Mouse (Mus musculus): ENCODE measurements around the gene Gm6525. TPM values are rescaled to one million over a fixed set of nuclear protein-coding genes. Genes with fewer than 3 reads are reported as not detected.

Gm6525 gene
- total and polyA plus RNA-seq, 2 experiments from 2014 or later = 0.29 to 2.1 TPM

- no peaks in the 10 kb centered on the region for H3K9me3 ChIP-seq (ENCODE audit: low read length)
- H3K27ac ChIP-seq (ENCODE audit: low read depth, low read length) = no peak overlapping the region
- no peak overlapping the region for H3K9ac ChIP-seq
- WGBS = 31% methylated on average over 9 of the region's 9 CpGs
- DNase-seq = no peak
- H3K4me3 ChIP-seq (ENCODE audit: low read depth, low read length) = no peak overlapping the region
- ATAC-seq = no peak
- TF ChIP-seq CTCF (IDR thresholded peaks at IDR 0.05; ENCODE audit: low read depth) = no peak
- no peaks in the 10 kb centered on the region for H3K27me3 ChIP-seq (ENCODE audit: insufficient read depth, low read length)
- H3K4me1 ChIP-seq (ENCODE audit: insufficient read depth) = no peaks in the 10 kb centered on the region
- H3K4me2 ChIP-seq (ENCODE audit: low read depth) = no peak overlapping the region
- H3K36me3 ChIP-seq (ENCODE audit: insufficient read depth) = no peaks in the 10 kb centered on the region
These were observed 38.5 kb upstream of the Gm6525 start for GRCm38 (mm10) chr3:84135387-84135786.

GRCm38 (mm10) chr3:84135933-84136332, 38.0 kb upstream of the Gm6525 start:
- Histone ChIP-seq H3K27ac (ENCODE audit: low read depth, low read length) (no peak overlapping the region), H3K4me1 (ENCODE audit: insufficient read depth) (no peaks in the 10 kb centered on the region), H3K9ac (no peak overlapping the region), H3K27me3 (ENCODE audit: insufficient read depth, low read length) (no peaks in the 10 kb centered on the region), H3K4me2 (ENCODE audit: low read depth) (no peak overlapping the region), H3K4me3 (ENCODE audit: low read depth, low read length) (no peak overlapping the region), H3K9me3 (ENCODE audit: low read length) (no peaks in the 10 kb centered on the region), H3K36me3 (ENCODE audit: insufficient read depth) (no peaks in the 10 kb centered on the region)
- 80% methylated on average over 6 of the region's 6 CpGs for WGBS
- TF ChIP-seq CTCF (IDR thresholded peaks at IDR 0.05; ENCODE audit: low read depth) = no peak
- ATAC-seq = no peak
- DNase-seq = no peak

GRCm38 (mm10) chr3:84136509-84136908, 37.4 kb upstream of the Gm6525 start:
- no peaks in the 10 kb centered on the region for H3K4me1 ChIP-seq (ENCODE audit: insufficient read depth)
- no peak overlapping the region for H3K4me2 ChIP-seq (ENCODE audit: low read depth)
- no peaks in the 10 kb centered on the region for H3K9me3 ChIP-seq (ENCODE audit: low read length)
- no peaks in the 10 kb centered on the region for H3K36me3 ChIP-seq (ENCODE audit: insufficient read depth)
- 90% methylated on average over 7 of the region's 7 CpGs for WGBS
- ATAC-seq (no peak), DNase-seq (no peak)
- no peak overlapping the region for H3K4me3 ChIP-seq (ENCODE audit: low read depth, low read length)
- no peak for TF ChIP-seq CTCF (IDR thresholded peaks at IDR 0.05; ENCODE audit: low read depth)
- no peak overlapping the region for H3K27ac ChIP-seq (ENCODE audit: low read depth, low read length)
- H3K27me3 ChIP-seq (ENCODE audit: insufficient read depth, low read length) = no peaks in the 10 kb centered on the region
- H3K9ac ChIP-seq = no peak overlapping the region

GRCm38 (mm10) chr3:84140947-84141346, 33.0 kb upstream of the Gm6525 start:
- DNase-seq (no peak), ATAC-seq (no peak)
- H3K27me3 ChIP-seq (ENCODE audit: insufficient read depth, low read length) = no peaks in the 10 kb centered on the region
- no peaks in the 10 kb centered on the region for H3K4me1 ChIP-seq (ENCODE audit: insufficient read depth)
- H3K9me3 ChIP-seq (ENCODE audit: low read length) = no peaks in the 10 kb centered on the region
- no peak overlapping the region for H3K4me3 ChIP-seq (ENCODE audit: low read depth, low read length)
- no peak overlapping the region for H3K27ac ChIP-seq (ENCODE audit: low read depth, low read length)
- TF ChIP-seq CTCF (IDR thresholded peaks at IDR 0.05; ENCODE audit: low read depth) = no peak
- no peaks in the 10 kb centered on the region for H3K36me3 ChIP-seq (ENCODE audit: insufficient read depth)
- no peak overlapping the region for H3K4me2 ChIP-seq (ENCODE audit: low read depth)
- no peak overlapping the region for H3K9ac ChIP-seq
- 89% methylated on average over 7 of the region's 7 CpGs for WGBS

GRCm38 (mm10) chr3:84149831-84150230, 24.1 kb upstream of the Gm6525 start:
- ATAC-seq (no peak), DNase-seq (no peak)
- Histone ChIP-seq H3K4me3 (ENCODE audit: low read depth, low read length) (no peak overlapping the region), H3K4me2 (ENCODE audit: low read depth) (no peak overlapping the region), H3K27me3 (ENCODE audit: insufficient read depth, low read length) (no peaks in the 10 kb centered on the region), H3K36me3 (ENCODE audit: insufficient read depth) (no peaks in the 10 kb centered on the region), H3K4me1 (ENCODE audit: insufficient read depth) (no peaks in the 10 kb centered on the region), H3K9ac (no peak overlapping the region), H3K9me3 (ENCODE audit: low read length) (no peaks in the 10 kb centered on the region), H3K27ac (ENCODE audit: low read depth, low read length) (no peak overlapping the region)
- WGBS = 96% methylated on average over 3 of the region's 3 CpGs
- TF ChIP-seq CTCF (IDR thresholded peaks at IDR 0.05; ENCODE audit: low read depth) = no peak

- Histone ChIP-seq H3K36me3 (ENCODE audit: insufficient read depth) (peaks cover 11% of the 10 kb centered on the region; the same call in 1 of the 2 replicates), H3K9ac (no peak overlapping the region), H3K9me3 (ENCODE audit: low read length) (no peaks in the 10 kb centered on the region), H3K27me3 (ENCODE audit: insufficient read depth, low read length) (no peaks in the 10 kb centered on the region), H3K4me1 (ENCODE audit: insufficient read depth) (no peaks in the 10 kb centered on the region), H3K4me2 (ENCODE audit: low read depth) (peak overlapping the region; percentile 91), H3K27ac (ENCODE audit: low read depth, low read length) (no peak overlapping the region), H3K4me3 (ENCODE audit: low read depth, low read length) (no peak overlapping the region; the same call in 1 of the 2 replicates)
- WGBS = 17% methylated on average over 12 of the region's 12 CpGs
- no peak for TF ChIP-seq CTCF (IDR thresholded peaks at IDR 0.05; ENCODE audit: low read depth)
- DNase-seq (no peak), ATAC-seq (no peak)
These were observed 19.2 kb upstream of the Gm6525 start for GRCm38 (mm10) chr3:84154721-84155141.

- DNase-seq = no peak
- no peaks in the 10 kb centered on the region for H3K27me3 ChIP-seq (ENCODE audit: insufficient read depth, low read length)
These were observed 18.8 kb upstream of the Gm6525 start for GRCm38 (mm10) chr3:84155146-84155545.

More at GRCm38 (mm10) chr3:84155146-84155545, 18.8 kb upstream of the Gm6525 start:
- H3K4me3 ChIP-seq (ENCODE audit: low read depth, low read length) = peak overlapping the region; percentile 53
- peak; percentile 44; the same call in 1 of the 2 replicates for ATAC-seq
- WGBS = under 1% methylated on average over 27 of the region's 27 CpGs
- no peaks in the 10 kb centered on the region for H3K9me3 ChIP-seq (ENCODE audit: low read length)
- no peak for TF ChIP-seq CTCF (IDR thresholded peaks at IDR 0.05; ENCODE audit: low read depth)
- peak overlapping the region; percentile 59 for H3K9ac ChIP-seq
- H3K4me2 ChIP-seq (ENCODE audit: low read depth) = peak overlapping the region; percentile 91
- peaks cover 13% of the 10 kb centered on the region for H3K36me3 ChIP-seq (ENCODE audit: insufficient read depth)
- 0 out of 2 replicates have a peak overlapping the region, but pooled peaks have one; percentile 15 for H3K27ac ChIP-seq (ENCODE audit: low read depth, low read length)
- no peaks in the 10 kb centered on the region for H3K4me1 ChIP-seq (ENCODE audit: insufficient read depth)

All from forebrain, postnatal 0 days (tissue).